Mouse (Mus musculus) kidney, postnatal 0 days (tissue): Measurements from ENCODE around the gene Stim1. TPM values are rescaled to one million over a fixed set of nuclear protein-coding genes. Genes with fewer than 3 reads are reported as not detected.

Experiments used
- ATAC-seq: fragments of 200-750 bp; cut with Nextera tagmentation; replicated peaks from 2 replicates; pipeline ENCODE4 v1.8.0; 2017; ENCODE audit warnings: low read depth, moderate number of reproducible peaks, moderate TSS enrichment, moderate library complexity; ENCODE audit not compliant: low FRiP score
- DNase-seq: peaks from one replicate; pipeline ENCODE4 v3.0.0-alpha.2; 2016; ENCODE audit warnings: low spot score
- H3K27ac ChIP-seq: fragments of 300-500 bp; sonication (generic); 2 replicates; pipeline ENCODE4 v1.5.1; 2014; ENCODE audit warnings: mild to moderate bottlenecking
- H3K27me3 ChIP-seq: fragments of 300-500 bp; sonication (generic); 2 replicates; pipeline ENCODE4 v1.6.1; 2014; ENCODE audit warnings: low read length, mixed read lengths; ENCODE audit not compliant: insufficient read depth
- H3K36me3 ChIP-seq: fragments of 300-500 bp; sonication (generic); 2 replicates; pipeline ENCODE4 v1.6.1; 2014; ENCODE audit warnings: low read length, mixed read lengths; ENCODE audit not compliant: insufficient read depth
- H3K4me1 ChIP-seq: fragments of 300-500 bp; sonication (generic); replicated peaks from 2 replicates; pipeline ENCODE4 v1.6.1; 2014; ENCODE audit warnings: antibody characterized with exemption, low read length, mixed read lengths; ENCODE audit not compliant: insufficient read depth
- H3K4me2 ChIP-seq: fragments of 300-500 bp; sonication (generic); 2 replicates; pipeline ENCODE4 v1.6.1; 2014; ENCODE audit warnings: mild to moderate bottlenecking, low read length, moderate library complexity, mixed read lengths
- H3K4me3 ChIP-seq: fragments of 300-500 bp; sonication (generic); replicated peaks from 2 replicates; pipeline ENCODE4 v1.5.1; 2014; ENCODE audit warnings: low read depth, low read length
- H3K9ac ChIP-seq: fragments of 300-500 bp; sonication (generic); 2 replicates; pipeline ENCODE4 v1.6.1; 2014; ENCODE audit warnings: low read depth, low read length
- H3K9me3 ChIP-seq: fragments of 300-500 bp; sonication (generic); replicated peaks from 2 replicates; pipeline ENCODE4 v1.6.1; 2016; ENCODE audit warnings: low read length, inconsistent platforms, mixed read lengths
- CTCF ChIP-seq: IDR thresholded peaks from 2 replicates; pipeline ENCODE4 v1.5.1; 2016; ENCODE audit warnings: antibody characterized with exemption, low read depth, mild to moderate bottlenecking, moderate library complexity
- WGBS: fragments of 180-500 bp; shearing (Covaris S2); extraction: QIAGEN DNeasy Blood & Tissue Kit; methylation state at CpG from one replicate; pipeline ENCODE4 v1.1.7; 2014; 5-methylcytosine and 5-hydroxymethylcytosine counted together
- polyA plus RNA-seq: library from polyadenylated mRNA; unstranded; fragments of >200 nt; fragmentation: Nextera tagmentation; extraction: Ambion mirVana; gene quantifications from 2 replicates; pipeline ENCODE4 v1.2.1, GENCODE M21; 2015

Gene Stim1
- polyA plus RNA-seq, 1 experiment from 2014 or later = 9.7 TPM

GRCm38 (mm10) chr7:102337326-102337725 is 69.7 kb downstream of the Stim1 start:
- Histone ChIP-seq H3K27ac (no peak overlapping the region), H3K36me3 (no peaks in the 10 kb centered on the region), H3K4me1 (no peaks in the 10 kb centered on the region), H3K9me3 (no peaks in the 10 kb centered on the region), H3K9ac (no peak overlapping the region), H3K4me3 (no peak overlapping the region), H3K4me2 (no peak overlapping the region), H3K27me3 (no peaks in the 10 kb centered on the region)
- TF ChIP-seq CTCF = no peak
- WGBS = 97% methylated on average over 5 of the region's 5 CpGs
- ATAC-seq = no peak
- DNase-seq = no peak

GRCm38 (mm10) chr7:102337898-102338297 is 70.3 kb downstream of the Stim1 start:
- Histone ChIP-seq H3K36me3 (no peaks in the 10 kb centered on the region), H3K9me3 (no peaks in the 10 kb centered on the region), H3K27ac (no peak overlapping the region), H3K4me3 (no peak overlapping the region), H3K4me2 (no peak overlapping the region), H3K27me3 (no peaks in the 10 kb centered on the region), H3K9ac (no peak overlapping the region), H3K4me1 (no peaks in the 10 kb centered on the region)
- no peak for ATAC-seq
- peak; percentile 87 for DNase-seq
- 17% methylated on average over 3 of the region's 3 CpGs for WGBS
- no peak for TF ChIP-seq CTCF

- no peak for DNase-seq
- Histone ChIP-seq H3K4me2 (no peak overlapping the region), H3K9ac (no peak overlapping the region), H3K27me3 (no peaks in the 10 kb centered on the region), H3K4me1 (no peaks in the 10 kb centered on the region), H3K27ac (no peak overlapping the region), H3K9me3 (no peaks in the 10 kb centered on the region), H3K4me3 (no peak overlapping the region), H3K36me3 (no peaks in the 10 kb centered on the region)
- 87% methylated on average over 3 of the region's 3 CpGs for WGBS
- no peak for ATAC-seq
- TF ChIP-seq CTCF = no peak
Measured at GRCm38 (mm10) chr7:102338956-102339355, 71.3 kb downstream of the Stim1 start.

GRCm38 (mm10) chr7:102345893-102346292 is 78.3 kb downstream of the Stim1 start:
- no peak for TF ChIP-seq CTCF
- DNase-seq = peak; percentile 24
- H3K4me3 ChIP-seq = no peak overlapping the region
- no peaks in the 10 kb centered on the region for H3K4me1 ChIP-seq
- ATAC-seq = no peak
- 59% methylated on average over 2 of the region's 2 CpGs for WGBS
- no peaks in the 10 kb centered on the region for H3K27me3 ChIP-seq
- no peak overlapping the region for H3K27ac ChIP-seq
- no peak overlapping the region for H3K4me2 ChIP-seq
- H3K9ac ChIP-seq = no peak overlapping the region
- H3K36me3 ChIP-seq = no peaks in the 10 kb centered on the region
- no peaks in the 10 kb centered on the region for H3K9me3 ChIP-seq

GRCm38 (mm10) chr7:102347327-102347726 is 79.7 kb downstream of the Stim1 start:
- no peaks in the 10 kb centered on the region for H3K4me1 ChIP-seq
- DNase-seq (no peak), ATAC-seq (no peak)
- no peak overlapping the region for H3K9ac ChIP-seq
- no peak overlapping the region for H3K4me2 ChIP-seq
- no peaks in the 10 kb centered on the region for H3K36me3 ChIP-seq
- no peaks in the 10 kb centered on the region for H3K9me3 ChIP-seq
- H3K27ac ChIP-seq = no peak overlapping the region
- no peak overlapping the region for H3K4me3 ChIP-seq
- WGBS = 75% methylated on average over 3 of the region's 3 CpGs
- TF ChIP-seq CTCF = no peak
- H3K27me3 ChIP-seq = no peaks in the 10 kb centered on the region

- 69% methylated on average over 2 of the region's 2 CpGs for WGBS
- Histone ChIP-seq H3K36me3 (no peaks in the 10 kb centered on the region), H3K4me3 (no peak overlapping the region), H3K9me3 (no peaks in the 10 kb centered on the region), H3K4me2 (no peak overlapping the region), H3K27ac (no peak overlapping the region), H3K4me1 (no peaks in the 10 kb centered on the region), H3K9ac (no peak overlapping the region), H3K27me3 (no peaks in the 10 kb centered on the region)
- DNase-seq = no peak
- no peak for TF ChIP-seq CTCF
- no peak for ATAC-seq
Measured at GRCm38 (mm10) chr7:102348681-102349080, 81.1 kb downstream of the Stim1 start.

- TF ChIP-seq CTCF = no peak
- no peak overlapping the region for H3K4me3 ChIP-seq
- H3K9ac ChIP-seq = no peak overlapping the region
- H3K9me3 ChIP-seq = no peaks in the 10 kb centered on the region
- DNase-seq (peak; percentile 15), ATAC-seq (no peak)
- H3K4me1 ChIP-seq = no peaks in the 10 kb centered on the region
- no peak overlapping the region for H3K4me2 ChIP-seq
- H3K27ac ChIP-seq = no peak overlapping the region
- no peaks in the 10 kb centered on the region for H3K27me3 ChIP-seq
- no peaks in the 10 kb centered on the region for H3K36me3 ChIP-seq
- 57% methylated on average over 5 of the region's 5 CpGs for WGBS
Measured at GRCm38 (mm10) chr7:102349236-102349635, 81.6 kb downstream of the Stim1 start.
